In the genomic region with DNA sequence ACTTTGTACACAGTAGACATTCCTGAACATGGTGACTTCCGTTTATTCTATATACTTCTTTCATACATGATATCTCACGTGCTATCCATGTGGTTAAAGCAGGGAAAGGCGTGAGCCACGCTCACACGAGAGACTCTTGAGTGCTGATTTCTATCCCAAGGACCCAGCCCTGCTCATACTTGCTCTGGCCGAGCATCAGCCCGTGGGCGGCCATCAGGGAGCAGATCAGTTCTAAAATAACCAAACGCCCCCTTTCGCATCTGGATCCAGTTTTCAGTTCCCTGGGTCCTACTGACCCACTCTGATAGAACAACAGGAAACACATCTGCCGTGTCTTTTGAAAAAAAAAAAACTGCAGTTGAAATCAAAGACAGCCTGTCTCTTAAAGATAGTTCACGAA, we compare ENCODE assay signal across 9 mouse cellular contexts. TPM values are rescaled to one million over a fixed set of nuclear protein-coding genes. Genes with fewer than 3 reads are reported as not detected.
A peak's percentile ranks its signal among the peaks of the same experiment; 100 is the strongest.
DNase-seq lines count a peak whose midpoint lies in the region; ATAC-seq lines count a peak whose summit lies in the region.
"Had no signal": no experiment of that assay in that cellular context is flagged by ENCODE, and none has a peak within 500 bp of the region (broad histone marks: within the 10 kb centered on the region; RNA-seq: fewer than 3 reads in every experiment).

No protein-coding gene starts in this region.

- H3K4me1 ChIP-seq in embryonic facial prominence, embryonic 11.5 days (ENCODE audit: control insufficient read depth, insufficient read depth, low read length), result no peaks in the 10 kb centered on the region
- peaks cover 22% of the 10 kb centered on the region for H3K4me1 ChIP-seq in embryonic facial prominence, embryonic 10.5 days
- H3K4me1 ChIP-seq in embryonic facial prominence, embryonic 15.5 days, result peaks cover 18% of the 10 kb centered on the region
- peaks cover 17% of the 10 kb centered on the region for H3K4me1 ChIP-seq in forebrain, embryonic 15.5 days
- H3K4me1 ChIP-seq: liver, embryonic 15.5 days had no signal

- 65% methylated on average over 12 of the region's 12 CpGs for WGBS in embryonic facial prominence, embryonic 11.5 days
- 64% methylated on average over 12 of the region's 12 CpGs for WGBS in embryonic facial prominence, embryonic 10.5 days
- WGBS in embryonic facial prominence, embryonic 15.5 days, result 49% methylated on average over 12 of the region's 12 CpGs
- WGBS in forebrain, embryonic 15.5 days, result 90% methylated on average over 12 of the region's 12 CpGs

- no peaks in the 10 kb centered on the region for H3K27me3 ChIP-seq in embryonic facial prominence, embryonic 11.5 days (ENCODE audit: control insufficient read depth, insufficient read depth, low read length)
- peaks cover 4% of the 10 kb centered on the region; the same call in 1 of the 2 replicates for H3K27me3 ChIP-seq in embryonic facial prominence, embryonic 10.5 days (replicated peaks; ENCODE audit: low read depth, poor library complexity, severe bottlenecking)
- H3K27me3 ChIP-seq in embryonic facial prominence, embryonic 15.5 days, result no peaks in the 10 kb centered on the region
- no peaks in the 10 kb centered on the region for H3K27me3 ChIP-seq in forebrain, embryonic 15.5 days

- no peaks in the 10 kb centered on the region for H3K36me3 ChIP-seq in embryonic facial prominence, embryonic 11.5 days (replicated peaks; ENCODE audit: control insufficient read depth, insufficient read depth, low read depth, low read length)
- no peaks in the 10 kb centered on the region for H3K36me3 ChIP-seq in embryonic facial prominence, embryonic 10.5 days (replicated peaks)
- no peaks in the 10 kb centered on the region for H3K36me3 ChIP-seq in embryonic facial prominence, embryonic 15.5 days
- H3K36me3 ChIP-seq in forebrain, embryonic 15.5 days, result no peaks in the 10 kb centered on the region
- H3K36me3 ChIP-seq: liver, embryonic 15.5 days had no signal

- H3K4me2 ChIP-seq in embryonic facial prominence, embryonic 11.5 days (ENCODE audit: low read depth, low read length), result no peak overlapping the region
- peak overlapping the region; percentile 84 for H3K4me2 ChIP-seq in embryonic facial prominence, embryonic 15.5 days (replicated peaks)
- H3K4me2 ChIP-seq in forebrain, embryonic 15.5 days (replicated peaks), result no peak overlapping the region
- H3K4me2 ChIP-seq: liver, embryonic 15.5 days had no signal

- H3K9ac ChIP-seq in embryonic facial prominence, embryonic 11.5 days (replicated peaks; ENCODE audit: low read length), result no peak overlapping the region
- H3K9ac ChIP-seq in embryonic facial prominence, embryonic 15.5 days, result no peak overlapping the region
- no peak overlapping the region for H3K9ac ChIP-seq in forebrain, embryonic 15.5 days (replicated peaks)
- H3K9ac ChIP-seq: liver, embryonic 15.5 days had no signal

- no peaks in the 10 kb centered on the region for H3K9me3 ChIP-seq in embryonic facial prominence, embryonic 11.5 days (replicated peaks; ENCODE audit: control insufficient read depth, low read length)
- H3K9me3 ChIP-seq in embryonic facial prominence, embryonic 10.5 days, result no peaks in the 10 kb centered on the region
- no peaks in the 10 kb centered on the region for H3K9me3 ChIP-seq in embryonic facial prominence, embryonic 15.5 days (replicated peaks)
- no peaks in the 10 kb centered on the region for H3K9me3 ChIP-seq in forebrain, embryonic 15.5 days
- H3K9me3 ChIP-seq: liver, embryonic 15.5 days had no signal

- H3K4me3 ChIP-seq in embryonic facial prominence, embryonic 11.5 days (ENCODE audit: low read depth, low read length), result no peak overlapping the region
- no peak overlapping the region for H3K4me3 ChIP-seq in embryonic facial prominence, embryonic 10.5 days
- H3K4me3 ChIP-seq in embryonic facial prominence, embryonic 15.5 days (replicated peaks), result peak overlapping the region; percentile 55
- H3K4me3 ChIP-seq in forebrain, embryonic 15.5 days, result no peak overlapping the region
- H3K4me3 ChIP-seq: liver, embryonic 15.5 days had no signal

- DNase-seq in embryonic facial prominence, embryonic 11.5 days (ENCODE audit: low spot score), result peak; percentile 19
- DNase-seq in embryonic facial prominence, embryonic 10.5 days (ENCODE audit: low spot score), result no peak
- peak; percentile 69 to 71 for DNase-seq in heart, postnatal 10 days
- DNase-seq in lung, postnatal 14 days, result peak; percentile 12
- DNase-seq in thymus, postnatal 4 days, result no peak
- DNase-seq in urinary bladder, adult 18-20 months (ENCODE audit: low spot score in 2 of 2), result no peak

- ATAC-seq in embryonic facial prominence, embryonic 11.5 days (replicated peaks; ENCODE audit: insufficient number of reproducible peaks, low FRiP score, low TSS enrichment, low read depth), result no peak
- no peak for ATAC-seq in embryonic facial prominence, embryonic 15.5 days (ENCODE audit: insufficient number of reproducible peaks, low FRiP score, low TSS enrichment, low read depth)
- no peak for ATAC-seq in forebrain, embryonic 15.5 days (replicated peaks)

- intact Hi-C loops in heart, postnatal 10 days (cut with DNase I), result loop anchor here (5.0 kb wide), 1 partner anchor 47 kb away; no protein-coding TSS in a partner anchor

- H3K27ac ChIP-seq in embryonic facial prominence, embryonic 11.5 days (replicated peaks; ENCODE audit: low read depth, low read length), result no peak overlapping the region
- no peak overlapping the region for H3K27ac ChIP-seq in embryonic facial prominence, embryonic 10.5 days (replicated peaks)
- H3K27ac ChIP-seq in embryonic facial prominence, embryonic 15.5 days (replicated peaks), result no peak overlapping the region
- no peak overlapping the region for H3K27ac ChIP-seq in forebrain, embryonic 15.5 days (replicated peaks)
- H3K27ac ChIP-seq: liver, embryonic 15.5 days had no signal

RNA-seq across cellular contexts. Expression of a gene that starts 2.6 kb away (rescaled TPM):
- polyA plus RNA-seq in embryonic facial prominence, embryonic 11.5 days (2014; fragmentation: Nextera tagmentation; extraction: Ambion mirVana), result 34.3 and 36.3 TPM in 2 replicates
- 19.9 and 25.5 TPM in 2 replicates for polyA plus RNA-seq in embryonic facial prominence, embryonic 10.5 days (2016; fragmentation: Nextera tagmentation; extraction: Ambion mirVana)
- polyA plus RNA-seq in embryonic facial prominence, embryonic 15.5 days (2015; fragmentation: Nextera tagmentation; extraction: Ambion mirVana), result 62.4 and 71.3 TPM in 2 replicates
- total RNA-seq in heart, postnatal 10 days (2021), result 10 to 100 TPM; 47.2 to 63.3 TPM
- polyA plus RNA-seq in forebrain, embryonic 15.5 days (2015; fragmentation: Nextera tagmentation; extraction: Ambion mirVana), result 13.8 and 15.0 TPM in 2 replicates

Comparison
In these comparisons a context has a peak if more than half of its experiments do, and no peak if none do; other contexts are left out.
1. DNase-seq: peak in embryonic facial prominence, embryonic 11.5 days (single experiment), heart, postnatal 10 days (2 of 2) and lung, postnatal 14 days (single experiment); none in embryonic facial prominence, embryonic 10.5 days (single experiment), thymus, postnatal 4 days (single experiment) and urinary bladder, adult 18-20 months (0 of 2).